Mouse (Mus musculus) liver, adult 2 months (tissue): ENCODE results near the gene Dbnl. TPM values are rescaled to one million over a fixed set of nuclear protein-coding genes. Genes with fewer than 3 reads are reported as not detected.

Experiments used
- DNase-seq: peaks from one replicate; pipeline ENCODE4 v3.0.0-alpha.2; 2011; ENCODE audit warnings: low read depth, low spot score; ENCODE audit errors: extremely low read depth
- H3K27ac ChIP-seq: fragments of 200-500 bp; replicated peaks from 2 replicates; pipeline ENCODE4 v1.5.1; 2012; ENCODE audit warnings: low read depth, mild to moderate bottlenecking, control low read depth, inconsistent platforms, low read length; ENCODE audit not compliant: insufficient read depth
- H3K27me3 ChIP-seq: fragments of 200-500 bp; 2 replicates; pipeline ENCODE4 v1.6.1; 2012; ENCODE audit warnings: mild to moderate bottlenecking, moderate library complexity, low read length, inconsistent platforms; ENCODE audit not compliant: control insufficient read depth, insufficient read depth
- H3K36me3 ChIP-seq: fragments of 200-500 bp; 2 replicates; pipeline ENCODE4 v1.6.1; 2012; ENCODE audit warnings: low read length, inconsistent platforms; ENCODE audit not compliant: control insufficient read depth, insufficient read depth
- H3K4me1 ChIP-seq: fragments of 200-500 bp; 2 replicates; pipeline ENCODE4 v1.6.1; 2011; ENCODE audit warnings: low read length; ENCODE audit not compliant: control insufficient read depth, insufficient read depth
- H3K4me3 ChIP-seq: fragments of 200-500 bp; 2 replicates; pipeline ENCODE4 v1.5.1; 2011; ENCODE audit warnings: low read depth, mild to moderate bottlenecking, control low read depth, low read length, moderate library complexity; ENCODE audit not compliant: insufficient read depth
- H3K79me2 ChIP-seq: fragments of 200-500 bp; 2 replicates; pipeline ENCODE4 v1.6.1; 2012; ENCODE audit warnings: inconsistent platforms, mild to moderate bottlenecking, low read length, moderate library complexity; ENCODE audit not compliant: control insufficient read depth, insufficient read depth
- H3K9ac ChIP-seq: fragments of 200-500 bp; 2 replicates; pipeline ENCODE4 v1.6.1; 2012; ENCODE audit warnings: low read depth, mild to moderate bottlenecking, control low read depth, inconsistent platforms, low read length
- CTCF ChIP-seq: fragments of 200-500 bp; IDR thresholded peaks from 2 replicates; pipeline ENCODE4 v1.5.1; 2011; ENCODE audit warnings: low read depth, low read length, control low read depth
- POLR2A ChIP-seq: fragments of 200-500 bp; IDR thresholded peaks from 2 replicates; pipeline ENCODE4 v1.6.1; 2011; ENCODE audit warnings: low read length, control low read depth; ENCODE audit not compliant: insufficient read depth; ENCODE audit errors: extremely low read depth
- WGBS: fragments of 180-500 bp; shearing (Covaris S2); methylation state at CpG from one replicate; pipeline ENCODE4 v1.1.7; 2018; 5-methylcytosine and 5-hydroxymethylcytosine counted together
- polyA plus RNA-seq: library from polyadenylated mRNA; depleted of rRNA; stranded (reverse); fragments of >200 nt; gene quantifications from 2 replicates; pipeline ENCODE4 v1.2.3, GENCODE M21; 2012
- total RNA-seq: library from RNA; depleted of rRNA; stranded (reverse); fragments of >200 nt; gene quantifications from 2 replicates; pipeline ENCODE4 v1.2.3, GENCODE M21; 2014

Gene Dbnl
- total and polyA plus RNA-seq, 2 experiments, result 17.0 to 27.1 TPM

DNA sequence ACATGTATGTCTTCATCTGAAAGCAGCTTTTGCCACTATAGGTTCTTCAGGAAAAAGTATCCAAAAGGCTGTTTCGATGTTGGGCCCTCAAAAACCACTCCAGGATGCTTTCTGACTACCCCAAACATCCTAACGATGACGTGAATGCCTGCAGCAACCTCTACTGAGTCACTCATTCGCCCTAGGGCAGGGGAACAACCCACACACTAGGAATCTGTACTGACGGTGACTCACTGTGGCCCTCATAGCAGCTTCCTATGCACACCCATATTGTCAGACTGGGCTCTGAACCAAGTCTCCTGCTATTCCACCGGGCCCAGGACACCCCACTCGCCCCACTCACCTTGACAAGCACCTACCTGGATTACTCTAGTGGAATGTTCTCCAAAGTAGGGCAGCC is 46.8 kb downstream of the Dbnl start:
- Histone ChIP-seq H3K79me2 (no peaks in the 10 kb centered on the region), H3K27me3 (no peaks in the 10 kb centered on the region), H3K4me1 (0 out of 2 replicates have a peak, but pooled peaks cover 2% of the 10 kb centered on the region), H3K27ac (no peak overlapping the region), H3K36me3 (peaks cover 3% of the 10 kb centered on the region; the same call in 1 of the 2 replicates), H3K4me3 (no peak overlapping the region), H3K9ac (no peak overlapping the region)
- TF ChIP-seq POLR2A (no peak), CTCF (no peak)
- WGBS, result 93% methylated on average over 7 of the region's 7 CpGs
- DNase-seq, result no peak

DNA sequence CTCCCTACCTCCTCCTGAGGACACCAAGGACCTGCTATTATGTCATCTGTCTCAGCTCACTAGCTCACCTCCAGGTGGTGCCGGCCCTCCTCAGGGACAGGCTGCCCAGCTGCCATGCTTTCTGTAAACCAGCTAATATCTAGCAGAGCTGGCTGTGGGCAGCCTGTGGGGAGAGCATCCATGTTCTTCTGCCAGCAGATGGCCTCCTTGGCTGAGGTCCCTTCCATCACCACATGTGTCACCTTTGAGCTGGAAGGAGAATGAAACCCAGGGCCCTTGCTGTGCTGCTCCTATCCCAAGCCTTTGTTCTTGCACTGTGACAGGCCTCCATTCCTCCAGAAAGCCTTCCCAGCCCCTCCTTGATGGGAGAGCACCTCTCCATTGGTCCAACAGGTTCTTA is 47.8 kb downstream of the Dbnl start:
- H3K9ac ChIP-seq, result no peak overlapping the region
- H3K79me2 ChIP-seq, result no peaks in the 10 kb centered on the region
- H3K4me1 ChIP-seq, result 0 out of 2 replicates have a peak, but pooled peaks cover 2% of the 10 kb centered on the region
- WGBS, result 97% methylated on average over 1 of the region's 1 CpGs
- H3K27ac ChIP-seq, result no peak overlapping the region
- H3K27me3 ChIP-seq, result no peaks in the 10 kb centered on the region
- no peak overlapping the region for H3K4me3 ChIP-seq
- peaks cover 2% of the 10 kb centered on the region; the same call in 1 of the 2 replicates for H3K36me3 ChIP-seq
- peak; percentile 6 for DNase-seq
- 0 out of 2 replicates have a peak, but pooled peaks have one; percentile 32 for TF ChIP-seq CTCF
- TF ChIP-seq POLR2A, result no peak

DNA sequence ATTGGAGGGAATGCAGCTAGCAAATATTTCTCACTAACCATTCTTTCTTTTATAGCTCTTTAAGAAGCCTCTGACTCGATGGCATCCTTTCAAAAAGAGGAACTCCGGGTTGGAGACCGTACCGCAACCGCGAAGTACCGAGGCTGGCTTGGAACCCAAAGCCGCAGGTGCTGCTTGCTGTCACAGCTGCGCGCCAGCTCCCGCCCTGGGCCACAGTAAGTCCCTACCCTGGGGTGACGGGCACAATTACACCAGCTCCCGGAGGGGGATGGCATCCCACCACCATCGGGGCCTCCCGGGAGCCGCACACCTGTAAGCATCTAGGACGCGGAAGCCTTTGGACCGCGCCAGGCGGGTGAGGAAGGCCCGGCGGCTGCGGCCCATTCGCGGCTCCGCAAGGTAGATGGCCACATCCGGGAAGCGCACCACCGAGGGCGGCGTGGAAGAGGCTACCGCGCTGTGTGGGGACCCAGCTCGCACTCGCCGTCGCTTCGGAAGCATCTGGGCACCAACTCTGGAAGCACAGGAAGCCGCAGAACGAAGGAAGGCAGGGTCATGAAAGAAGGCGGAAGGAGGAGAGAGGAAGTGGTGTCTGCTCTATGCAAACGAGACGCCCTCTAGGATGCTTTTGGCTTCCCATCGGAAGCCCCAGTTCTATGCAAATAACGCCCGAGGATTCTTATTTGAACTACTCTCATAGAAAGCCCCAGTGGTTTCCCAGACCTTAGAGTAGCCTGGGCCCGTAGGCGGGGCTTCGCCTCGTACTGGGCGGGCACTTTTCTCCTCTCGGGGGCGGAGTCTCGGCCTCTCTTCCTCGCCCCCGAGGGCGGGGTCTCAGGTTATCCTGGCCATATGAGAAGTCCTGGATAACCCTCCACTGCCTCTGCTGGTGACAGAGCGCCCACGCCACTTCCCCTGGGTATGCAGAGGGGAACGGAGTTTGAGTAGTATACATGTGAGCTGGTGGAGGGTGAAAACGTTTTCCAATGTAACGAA is 49.3 kb downstream of the Dbnl start, which contains the start of gene Polm:
Polm (minus strand) TSS at position 766 of the 996 bp plus-strand sequence.
- Histone ChIP-seq H3K36me3 (no peaks in the 10 kb centered on the region), H3K79me2 (no peaks in the 10 kb centered on the region), H3K4me3 (peak within 1 kb of the TSS; percentile 93), H3K27me3 (no peaks in the 10 kb centered on the region), H3K4me1 (0 out of 2 replicates have a peak, but pooled peaks cover 2% of the 10 kb centered on the region), H3K27ac (peak within 1 kb of the TSS; percentile 64), H3K9ac (peak within 1 kb of the TSS; percentile 87)
- under 1% methylated on average over 63 of the region's 63 CpGs for whole genome bisulfite sequencing
- DNase-seq, result peak; percentile 76
- TF ChIP-seq POLR2A (no peak; the same call in 1 of the 2 replicates), CTCF (peak; percentile 85)

DNA sequence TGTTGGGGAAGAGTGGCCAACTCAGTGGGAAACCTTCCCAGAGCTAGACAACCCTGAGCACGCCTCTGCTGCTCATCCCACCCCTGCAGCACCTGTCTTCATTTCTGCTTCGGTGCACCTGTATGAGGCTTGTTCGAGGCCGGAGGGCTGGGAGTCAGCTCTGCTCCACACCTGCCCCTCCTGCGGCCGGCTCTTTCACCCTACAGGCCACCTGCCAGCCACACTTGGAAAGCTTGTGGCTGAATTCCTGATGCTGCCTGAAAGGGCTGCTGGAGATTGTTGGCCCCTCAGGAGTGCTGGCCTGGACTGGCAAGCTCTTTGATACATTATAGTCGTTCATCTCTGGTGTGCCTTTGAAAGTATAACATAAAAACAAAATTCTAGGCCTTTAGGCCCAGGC is 52.1 kb downstream of the Dbnl start:
- H3K79me2 ChIP-seq, result no peaks in the 10 kb centered on the region
- no peak overlapping the region for H3K27ac ChIP-seq
- 0 out of 2 replicates have a peak, but pooled peaks cover 2% of the 10 kb centered on the region for H3K4me1 ChIP-seq
- H3K4me3 ChIP-seq, result no peak overlapping the region
- no peaks in the 10 kb centered on the region for H3K36me3 ChIP-seq
- TF ChIP-seq CTCF, result no peak
- TF ChIP-seq POLR2A, result no peak
- no peak overlapping the region for H3K9ac ChIP-seq
- no peaks in the 10 kb centered on the region for H3K27me3 ChIP-seq
- no peak for DNase-seq
- WGBS, result 96% methylated on average over 7 of the region's 7 CpGs

DNA sequence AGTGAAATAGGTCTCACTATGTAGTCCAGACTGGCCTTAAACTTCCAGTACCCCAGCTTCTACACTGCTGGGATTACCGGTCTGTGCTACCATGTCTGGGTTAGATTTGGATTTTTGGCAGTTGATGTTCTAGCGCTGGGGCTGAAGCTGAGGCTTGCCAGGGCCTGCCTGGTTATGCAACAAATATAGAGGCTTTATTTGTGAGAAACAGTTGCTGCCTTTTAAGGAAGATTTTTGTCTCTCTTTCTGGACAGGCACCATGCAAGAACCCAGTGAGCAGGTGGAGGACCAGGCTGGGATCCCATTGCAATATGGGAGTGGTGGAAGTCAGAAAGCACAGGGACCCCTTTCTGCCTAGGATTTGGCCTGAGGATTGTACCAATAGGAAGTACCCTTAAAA is 53.5 kb downstream of the Dbnl start:
- H3K79me2 ChIP-seq, result no peaks in the 10 kb centered on the region

More for the DNA sequence above, 53.5 kb downstream of the Dbnl start:
- no peak overlapping the region for H3K27ac ChIP-seq
- DNase-seq, result peak; percentile 12
- no peaks in the 10 kb centered on the region for H3K27me3 ChIP-seq
- no peaks in the 10 kb centered on the region for H3K36me3 ChIP-seq
- 86% methylated on average over 2 of the region's 2 CpGs for WGBS
- 0 out of 2 replicates have a peak, but pooled peaks cover 5% of the 10 kb centered on the region for H3K4me1 ChIP-seq
- H3K9ac ChIP-seq, result no peak overlapping the region
- no peak overlapping the region for H3K4me3 ChIP-seq
- no peak for TF ChIP-seq CTCF
- no peak for TF ChIP-seq POLR2A
